Mouse (Mus musculus) erythroblast, embryonic 14.5 days (primary cell): ENCODE results near the gene Map3k9. TPM values are rescaled to one million over a fixed set of nuclear protein-coding genes. Genes with fewer than 3 reads are reported as not detected.

ENCODE experiments used
- H3K27me3 ChIP-seq: 2 replicates; pipeline ENCODE4 v1.6.1; 2012; ENCODE audit warnings: inconsistent platforms; ENCODE audit not compliant: control insufficient read depth
- H3K36me3 ChIP-seq: 2 replicates; pipeline ENCODE4 v1.6.1; 2012; ENCODE audit warnings: mild to moderate bottlenecking, inconsistent platforms; ENCODE audit not compliant: control insufficient read depth
- H3K4me1 ChIP-seq: 2 replicates; pipeline ENCODE4 v1.6.1; 2012; ENCODE audit warnings: inconsistent platforms; ENCODE audit not compliant: control insufficient read depth
- H3K4me3 ChIP-seq: replicated peaks from 2 replicates; pipeline ENCODE3; 2012; ENCODE audit warnings: moderate library complexity, mild to moderate bottlenecking, inconsistent platforms
- H3K9me3 ChIP-seq: 2 replicates; pipeline ENCODE4 v1.6.1; 2012; ENCODE audit warnings: low read length, inconsistent platforms, mixed read lengths; ENCODE audit not compliant: control insufficient read depth
- GATA1 ChIP-seq: IDR thresholded peaks from 2 replicates; pipeline ENCODE4 v1.6.1; 2012; ENCODE audit warnings: low read length, inconsistent platforms, mixed read lengths
- TAL1 ChIP-seq: IDR thresholded peaks from 3 replicates; pipeline ENCODE4 v1.6.1; 2012; ENCODE audit warnings: low read length, inconsistent platforms, mixed read lengths
- polyA plus RNA-seq: library from polyadenylated mRNA; stranded (reverse); fragments of >175 nt; gene quantifications from 2 replicates; pipeline ENCODE4 v1.2.3, GENCODE M21; 2012

Map3k9 gene
- polyA plus RNA-seq, 1 experiment: not detected

- Histone ChIP-seq H3K36me3 (no peaks in the 10 kb centered on the region), H3K27me3 (peaks cover 32% of the 10 kb centered on the region), H3K9me3 (peaks cover 2% of the 10 kb centered on the region; the same call in 1 of the 2 replicates), H3K4me3 (no peak overlapping the region), H3K4me1 (peaks cover 2% of the 10 kb centered on the region)
- no peak for TF ChIP-seq GATA1
- TF ChIP-seq TAL1: no peak
These were observed 5.3 kb downstream of the Map3k9 start for GRCm38 (mm10) chr12:81775641-81776040.

GRCm38 (mm10) chr12:81774186-81774585, 6.8 kb downstream of the Map3k9 start:
- Histone ChIP-seq H3K4me3 (no peak overlapping the region), H3K9me3 (no peaks in the 10 kb centered on the region), H3K27me3 (peaks cover 18% of the 10 kb centered on the region), H3K36me3 (no peaks in the 10 kb centered on the region), H3K4me1 (no peaks in the 10 kb centered on the region)
- TF ChIP-seq TAL1 (no peak), GATA1 (no peak)

- Histone ChIP-seq H3K4me1 (no peaks in the 10 kb centered on the region), H3K36me3 (no peaks in the 10 kb centered on the region), H3K27me3 (no peaks in the 10 kb centered on the region), H3K4me3 (no peak overlapping the region), H3K9me3 (no peaks in the 10 kb centered on the region)
- TF ChIP-seq TAL1 (no peak), GATA1 (no peak)
These were observed 11.5 kb downstream of the Map3k9 start for GRCm38 (mm10) chr12:81769458-81769857.

DNA sequence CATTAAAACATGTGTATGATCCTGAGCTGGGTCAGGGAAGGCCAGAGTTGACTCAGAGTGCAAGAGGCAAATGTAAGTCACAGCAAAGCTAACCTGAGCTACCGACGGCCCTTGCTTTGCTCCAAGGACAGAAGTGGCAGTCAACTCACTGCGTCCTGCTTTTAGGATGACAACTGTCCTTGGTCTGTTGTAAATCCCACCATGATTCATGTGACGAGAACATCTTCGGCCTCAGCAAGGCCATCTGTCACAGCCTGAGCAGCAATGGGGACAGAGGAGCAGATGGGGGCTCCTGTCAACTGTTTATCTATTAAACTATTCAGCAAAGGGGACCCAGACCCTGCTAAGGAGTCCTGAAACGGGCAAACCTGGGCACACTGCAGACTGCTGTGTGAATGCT, 15.6 kb downstream of the Map3k9 start:
- no peaks in the 10 kb centered on the region for H3K9me3 ChIP-seq
- no peaks in the 10 kb centered on the region for H3K36me3 ChIP-seq
- no peak overlapping the region for H3K4me3 ChIP-seq
- no peaks in the 10 kb centered on the region for H3K27me3 ChIP-seq
- H3K4me1 ChIP-seq: no peaks in the 10 kb centered on the region
- no peak for TF ChIP-seq GATA1
- no peak for TF ChIP-seq TAL1

DNA sequence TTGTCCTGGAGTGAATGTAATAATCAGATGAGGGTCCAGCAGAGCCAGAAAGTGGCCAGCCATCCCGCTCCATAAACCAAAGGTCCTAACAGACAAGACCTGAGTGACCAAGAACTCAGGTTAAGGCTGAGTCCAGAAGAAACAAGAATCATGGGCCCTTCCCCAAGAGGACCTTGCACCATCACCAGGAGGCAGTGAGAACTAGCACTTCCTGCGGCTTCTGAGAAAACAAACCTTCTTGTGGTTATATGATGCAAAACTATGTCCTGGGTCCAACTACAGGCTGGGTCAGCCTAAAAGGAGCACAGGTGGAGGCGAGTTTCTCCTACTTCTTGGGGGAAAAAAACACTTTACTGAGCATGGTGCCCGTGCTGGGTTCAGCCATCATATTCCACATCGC, 16.6 kb downstream of the Map3k9 start:
- H3K4me3 ChIP-seq: no peak overlapping the region
- no peaks in the 10 kb centered on the region for H3K27me3 ChIP-seq
- no peaks in the 10 kb centered on the region for H3K36me3 ChIP-seq
- H3K9me3 ChIP-seq: no peaks in the 10 kb centered on the region
- TF ChIP-seq TAL1: no peak
- no peak for TF ChIP-seq GATA1
- H3K4me1 ChIP-seq: no peaks in the 10 kb centered on the region

GRCm38 (mm10) chr12:81754651-81755050, 26.3 kb downstream of the Map3k9 start:
- TF ChIP-seq TAL1 (no peak), GATA1 (no peak)
- Histone ChIP-seq H3K4me1 (no peaks in the 10 kb centered on the region), H3K9me3 (no peaks in the 10 kb centered on the region), H3K4me3 (no peak overlapping the region), H3K27me3 (no peaks in the 10 kb centered on the region), H3K36me3 (no peaks in the 10 kb centered on the region)

GRCm38 (mm10) chr12:81751116-81751515, 29.9 kb downstream of the Map3k9 start:
- Histone ChIP-seq H3K36me3 (no peaks in the 10 kb centered on the region), H3K4me1 (no peaks in the 10 kb centered on the region), H3K9me3 (no peaks in the 10 kb centered on the region), H3K27me3 (no peaks in the 10 kb centered on the region), H3K4me3 (no peak overlapping the region)
- TF ChIP-seq GATA1 (no peak), TAL1 (no peak)

- Histone ChIP-seq H3K4me3 (no peak overlapping the region), H3K36me3 (no peaks in the 10 kb centered on the region), H3K9me3 (no peaks in the 10 kb centered on the region), H3K27me3 (no peaks in the 10 kb centered on the region), H3K4me1 (no peaks in the 10 kb centered on the region)
- TF ChIP-seq TAL1: no peak
- no peak for TF ChIP-seq GATA1
These were observed 32.1 kb downstream of the Map3k9 start for GRCm38 (mm10) chr12:81748918-81749317.

- TF ChIP-seq TAL1 (no peak), GATA1 (no peak)
- H3K27me3 ChIP-seq: no peaks in the 10 kb centered on the region
- no peaks in the 10 kb centered on the region for H3K9me3 ChIP-seq
- no peaks in the 10 kb centered on the region for H3K36me3 ChIP-seq
- H3K4me3 ChIP-seq: no peak overlapping the region
- H3K4me1 ChIP-seq: no peaks in the 10 kb centered on the region
These were observed 32.9 kb downstream of the Map3k9 start for GRCm38 (mm10) chr12:81748021-81748576.

GRCm38 (mm10) chr12:81746400-81747024, 34.5 kb downstream of the Map3k9 start:
- no peak overlapping the region for H3K4me3 ChIP-seq
- TF ChIP-seq GATA1: no peak

More at GRCm38 (mm10) chr12:81746400-81747024, 34.5 kb downstream of the Map3k9 start:
- no peaks in the 10 kb centered on the region for H3K36me3 ChIP-seq
- H3K27me3 ChIP-seq: no peaks in the 10 kb centered on the region
- no peaks in the 10 kb centered on the region for H3K9me3 ChIP-seq
- H3K4me1 ChIP-seq: no peaks in the 10 kb centered on the region
